Comparison of ENCODE assay signal across 31 mouse cellular contexts in the genomic region with DNA sequence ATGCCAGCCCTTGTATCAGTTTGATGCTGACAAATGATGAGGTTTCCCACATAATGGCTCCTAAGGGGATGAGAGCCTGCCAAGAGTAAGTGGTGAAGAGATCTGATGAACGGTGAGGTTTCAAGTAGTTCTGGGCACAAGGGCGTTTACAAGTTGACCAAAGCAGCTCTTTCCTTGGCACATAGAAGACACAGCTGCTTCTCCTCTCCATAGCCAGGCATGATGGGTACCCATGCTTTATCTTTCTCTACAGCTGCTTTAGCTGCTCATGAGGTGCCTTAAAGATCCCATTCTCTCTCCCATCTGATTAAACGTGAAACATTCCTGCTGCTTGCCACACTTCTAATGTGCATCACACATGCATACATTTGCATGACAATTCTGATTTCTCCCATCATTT.
"Had no signal": no experiment of that assay in that cellular context is flagged by ENCODE, and none has a peak within 500 bp of the region (broad histone marks: within the 10 kb centered on the region; RNA-seq: fewer than 3 reads in every experiment).

No protein-coding gene starts in this region.

- H3K4me2 ChIP-seq: heart, embryonic 11.5 days; heart, embryonic 12.5 days; heart, embryonic 13.5 days; heart, embryonic 15.5 days; hindbrain, embryonic 12.5 days; hindbrain, embryonic 13.5 days; hindbrain, embryonic 14.5 days; hindbrain, embryonic 15.5 days; intestine, embryonic 15.5 days; kidney, embryonic 15.5 days had no signal

- H3K27me3 ChIP-seq: heart, embryonic 12.5 days; heart, embryonic 13.5 days; heart, embryonic 15.5 days; hindbrain, embryonic 12.5 days; hindbrain, embryonic 13.5 days; hindbrain, embryonic 15.5 days; intestine, embryonic 15.5 days; kidney, embryonic 15.5 days had no signal

- H3K27ac ChIP-seq: heart, embryonic 10.5 days; heart, embryonic 13.5 days; heart, embryonic 15.5 days; hindbrain, embryonic 10.5 days; hindbrain, embryonic 12.5 days; hindbrain, embryonic 13.5 days; hindbrain, embryonic 14.5 days; hindbrain, embryonic 15.5 days; hindbrain, postnatal 0 days; intestine, embryonic 15.5 days; kidney, embryonic 15.5 days; kidney, postnatal 0 days; layer of hippocampus, adult 2 months; left cerebral cortex, adult 2 months had no signal

- H3K4me3 ChIP-seq: heart, embryonic 10.5 days; heart, embryonic 12.5 days; heart, embryonic 13.5 days; heart, embryonic 15.5 days; hindbrain, embryonic 10.5 days; hindbrain, embryonic 12.5 days; hindbrain, embryonic 13.5 days; hindbrain, embryonic 15.5 days; intestine, embryonic 15.5 days; kidney, embryonic 15.5 days; layer of hippocampus, adult 2 months; left cerebral cortex, adult 2 months had no signal

- H3K9ac ChIP-seq: heart, embryonic 12.5 days; heart, embryonic 13.5 days; heart, embryonic 15.5 days; hindbrain, embryonic 12.5 days; hindbrain, embryonic 13.5 days; hindbrain, embryonic 14.5 days; hindbrain, embryonic 15.5 days; intestine, embryonic 15.5 days; kidney, embryonic 15.5 days had no signal

- DNase-seq: heart, postnatal 10 days; heart, postnatal 14 days; heart, postnatal 36 days; heart, postnatal 4 days; kidney, adult 11 months; kidney, adult 18-20 months; kidney, adult 2 months; kidney, adult 8-10 months; kidney, adult 9 months; kidney, postnatal 10 days; kidney, postnatal 14 days; kidney, postnatal 25 days; kidney, postnatal 36 days; kidney, postnatal 4 days; layer of hippocampus, adult 9-11 months had no signal

- H3K36me3 ChIP-seq: heart, embryonic 10.5 days; heart, embryonic 12.5 days; heart, embryonic 13.5 days; heart, embryonic 15.5 days; hindbrain, embryonic 10.5 days; hindbrain, embryonic 12.5 days; hindbrain, embryonic 13.5 days; hindbrain, embryonic 15.5 days; intestine, embryonic 15.5 days; kidney, embryonic 15.5 days had no signal

- H3K4me1 ChIP-seq: hindbrain, embryonic 10.5 days; hindbrain, embryonic 12.5 days; intestine, embryonic 15.5 days; kidney, embryonic 15.5 days had no signal

- H3K9me3 ChIP-seq: heart, embryonic 10.5 days; heart, embryonic 12.5 days; heart, embryonic 13.5 days; heart, embryonic 15.5 days; hindbrain, embryonic 10.5 days; hindbrain, embryonic 12.5 days; hindbrain, embryonic 13.5 days; hindbrain, embryonic 15.5 days; intestine, embryonic 15.5 days; kidney, embryonic 15.5 days had no signal
